Mouse (Mus musculus) hindbrain, embryonic 14.5 days (tissue): ENCODE data around the gene Ceacam5. TPM values are rescaled to one million over a fixed set of nuclear protein-coding genes. Genes with fewer than 3 reads are reported as not detected.

Experiments
- ATAC-seq: fragments of 200-750 bp; cut with Nextera tagmentation; 2 replicates; pipeline ENCODE4 v1.8.0; 2017; ENCODE audit warnings: moderate number of reproducible peaks, mild to moderate bottlenecking, moderate TSS enrichment, moderate library complexity; ENCODE audit not compliant: low FRiP score
- DNase-seq: peaks from one replicate; pipeline ENCODE4 v3.0.0-alpha.2; 2015; ENCODE audit warnings: low spot score
- H3K27ac ChIP-seq: fragments of 300-500 bp; sonication (generic); 2 replicates; pipeline ENCODE4 v1.5.1; 2014; ENCODE audit warnings: mild to moderate bottlenecking, moderate library complexity
- H3K27me3 ChIP-seq: fragments of 300-500 bp; sonication (generic); 2 replicates; pipeline ENCODE4 v1.6.1; 2014; ENCODE audit warnings: mild to moderate bottlenecking, low read length, mixed read lengths; ENCODE audit not compliant: control insufficient read depth, insufficient read depth
- H3K36me3 ChIP-seq: fragments of 300-500 bp; sonication (generic); replicated peaks from 2 replicates; pipeline ENCODE4 v1.6.1; 2014; ENCODE audit not compliant: control insufficient read depth, insufficient read depth
- H3K4me1 ChIP-seq: fragments of 300-500 bp; sonication (generic); replicated peaks from 2 replicates; pipeline ENCODE4 v1.6.1; 2014; ENCODE audit warnings: antibody characterized with exemption, low read length, mixed read lengths; ENCODE audit not compliant: control insufficient read depth, insufficient read depth
- H3K4me2 ChIP-seq: fragments of 300-500 bp; sonication (generic); replicated peaks from 2 replicates; pipeline ENCODE4 v1.6.1; 2014; ENCODE audit warnings: mild to moderate bottlenecking, moderate library complexity
- H3K4me3 ChIP-seq: fragments of 300-500 bp; sonication (generic); replicated peaks from 2 replicates; pipeline ENCODE4 v1.5.1; 2014; ENCODE audit warnings: mild to moderate bottlenecking, low read length
- H3K9ac ChIP-seq: fragments of 300-500 bp; sonication (generic); 2 replicates; pipeline ENCODE4 v1.6.1; 2014
- H3K9me3 ChIP-seq: fragments of 300-500 bp; sonication (generic); 2 replicates; pipeline ENCODE4 v1.6.1; 2016; ENCODE audit warnings: low read length; ENCODE audit not compliant: control insufficient read depth
- WGBS: fragments of 180-500 bp; shearing (Covaris S2); extraction: QIAGEN DNeasy Blood & Tissue Kit; methylation state at CpG from one replicate; pipeline ENCODE4 v1.1.7; 2014; 5-methylcytosine and 5-hydroxymethylcytosine counted together
- polyA plus RNA-seq: library from polyadenylated mRNA; unstranded; fragments of >200 nt; fragmentation: Nextera tagmentation; extraction: Ambion mirVana; gene quantifications from 2 replicates; pipeline ENCODE4 v1.2.1, GENCODE M21; 2014

Ceacam5 gene
- not detected in 2 replicates for polyA plus RNA-seq

DNA sequence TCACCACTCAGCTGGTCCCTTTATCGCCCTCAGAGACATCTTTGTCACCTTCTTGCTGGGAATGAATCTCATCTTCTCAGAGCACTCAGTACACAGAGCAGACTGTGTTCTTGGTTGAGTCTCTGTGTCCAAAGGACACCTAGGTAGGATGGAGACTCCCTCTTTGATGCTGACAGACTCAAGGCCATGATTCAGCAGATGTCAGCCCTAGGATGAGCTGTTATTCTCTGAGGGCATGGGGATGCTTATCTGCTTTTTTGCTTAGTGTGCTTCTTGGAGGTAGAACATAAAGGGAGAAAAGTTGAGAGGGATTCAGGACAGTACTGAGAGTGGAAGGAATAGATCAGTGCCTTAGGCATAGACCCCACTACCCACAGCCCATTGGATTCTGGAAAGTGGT is at the start of gene Ceacam5:
Ceacam5 (plus strand) TSS at position 301 of the 400 bp plus-strand sequence.
- DNase-seq = no peak
- ATAC-seq = no peak
- no peaks in the 10 kb centered on the region for H3K36me3 ChIP-seq
- WGBS = 61% methylated on average over 1 of the region's 1 CpGs
- no peak within 1 kb of the TSS for H3K4me2 ChIP-seq
- peaks cover 61% of the 10 kb centered on the region for H3K9me3 ChIP-seq
- H3K4me3 ChIP-seq = no peak within 1 kb of the TSS
- H3K4me1 ChIP-seq = no peaks in the 10 kb centered on the region
- no peaks in the 10 kb centered on the region for H3K27me3 ChIP-seq
- no peak within 1 kb of the TSS for H3K27ac ChIP-seq
- no peak within 1 kb of the TSS for H3K9ac ChIP-seq

Other genes starting within 250 kb of the Ceacam5 start
- gene Ceacam14, start 99.4 kb downstream of the Ceacam5 start, polyA plus RNA-seq = not detected in 2 replicates
- gene Gm5155, start 158.5 kb downstream of the Ceacam5 start, polyA plus RNA-seq = not detected in 2 replicates